Mouse (Mus musculus) ES-Bruce4 (cell line): ENCODE measurements at regions not wholly inside any gene's neighbourhood (a gene's known extent, or its start where the extent isn't known, plus 50 kb on each side); places are given as distances from the start of the nearest gene placed in this dataset.

Experiments
- CTCF ChIP-seq: IDR thresholded peaks from one replicate; pipeline ENCODE4 v1.8.1; 2011; ENCODE audit warnings: low read depth, low read length
- EP300 ChIP-seq: IDR thresholded peaks from 2 replicates; pipeline ENCODE4 v1.6.1; 2011; ENCODE audit warnings: low read depth, low read length; ENCODE audit not compliant: insufficient read depth
- POLR2A ChIP-seq: IDR thresholded peaks from one replicate; pipeline ENCODE4 v1.8.1; 2011; ENCODE audit warnings: low read length; ENCODE audit not compliant: insufficient read depth

GRCm38 (mm10) chr4:7751208-7751607 is 487.6 kb downstream of the Car8 start:
- no peak for TF ChIP-seq POLR2A
- TF ChIP-seq CTCF, result no peak
- TF ChIP-seq EP300, result no peak
